Mouse (Mus musculus): ENCODE data around the gene Hipk1. TPM values are rescaled to one million over a fixed set of nuclear protein-coding genes. Genes with fewer than 3 reads are reported as not detected.

Gene Hipk1
- polyA plus RNA-seq, 1 experiment from 2014 or later: 8.3 TPM

- WGBS (ENCODE audit: insufficient replicate concordance): under 1% methylated on average over 18 of the region's 18 CpGs
- peak; percentile 86 for DNase-seq
- H3K9me3 ChIP-seq (ENCODE audit: low read length): no peaks in the 10 kb centered on the region
- peaks cover 30% of the 10 kb centered on the region for H3K36me3 ChIP-seq (replicated peaks; ENCODE audit: insufficient read depth, low read length)
- H3K4me2 ChIP-seq (ENCODE audit: low read depth, low read length): peak within 1 kb of the TSS; percentile 74
- peak; percentile 86 for TF ChIP-seq CTCF (IDR thresholded peaks at IDR 0.05; ENCODE audit: low read depth)
- TF ChIP-seq EP300 (IDR thresholded peaks at IDR 0.05; ENCODE audit: low read depth): no peak
- H3K27me3 ChIP-seq (ENCODE audit: insufficient read depth, low read length): no peaks in the 10 kb centered on the region
- peak within 1 kb of the TSS; percentile 60 for H3K27ac ChIP-seq (ENCODE audit: low read depth)
- peak within 1 kb of the TSS; percentile 30 for H3K9ac ChIP-seq (replicated peaks)
- peaks cover 11% of the 10 kb centered on the region for H3K4me1 ChIP-seq (ENCODE audit: insufficient read depth)
- peak; percentile 78 for ATAC-seq
- H3K4me3 ChIP-seq (ENCODE audit: low read depth, low read length): peak within 1 kb of the TSS; percentile 28
Observed at GRCm38 (mm10) chr3:103737778-103738571, 53.4 kb downstream of the Hipk1 start, which contains the start of gene Olfml3. TSS of gene Olfml3 (minus strand) at chr3:103738001.

GRCm38 (mm10) chr3:103737061-103737754 lies 54.2 kb downstream of the Hipk1 start:
- peak; percentile 35 for DNase-seq
- H3K4me1 ChIP-seq (ENCODE audit: insufficient read depth): peaks cover 11% of the 10 kb centered on the region
- ATAC-seq: no peak
- H3K27me3 ChIP-seq (ENCODE audit: insufficient read depth, low read length): no peaks in the 10 kb centered on the region
- peak overlapping the region; percentile 28 for H3K4me3 ChIP-seq (ENCODE audit: low read depth, low read length)
- H3K9me3 ChIP-seq (ENCODE audit: low read length): no peaks in the 10 kb centered on the region
- H3K36me3 ChIP-seq (replicated peaks; ENCODE audit: insufficient read depth, low read length): peaks cover 26% of the 10 kb centered on the region
- peak overlapping the region; percentile 74 for H3K4me2 ChIP-seq (ENCODE audit: low read depth, low read length)
- peak overlapping the region; percentile 30; the same call in 1 of the 2 replicates for H3K9ac ChIP-seq (replicated peaks)
- TF ChIP-seq CTCF (IDR thresholded peaks at IDR 0.05; ENCODE audit: low read depth) (no peak), EP300 (IDR thresholded peaks at IDR 0.05; ENCODE audit: low read depth) (no peak)
- WGBS (ENCODE audit: insufficient replicate concordance): 69% methylated on average over 16 of the region's 16 CpGs
- H3K27ac ChIP-seq (ENCODE audit: low read depth): peak overlapping the region; percentile 60

DNA sequence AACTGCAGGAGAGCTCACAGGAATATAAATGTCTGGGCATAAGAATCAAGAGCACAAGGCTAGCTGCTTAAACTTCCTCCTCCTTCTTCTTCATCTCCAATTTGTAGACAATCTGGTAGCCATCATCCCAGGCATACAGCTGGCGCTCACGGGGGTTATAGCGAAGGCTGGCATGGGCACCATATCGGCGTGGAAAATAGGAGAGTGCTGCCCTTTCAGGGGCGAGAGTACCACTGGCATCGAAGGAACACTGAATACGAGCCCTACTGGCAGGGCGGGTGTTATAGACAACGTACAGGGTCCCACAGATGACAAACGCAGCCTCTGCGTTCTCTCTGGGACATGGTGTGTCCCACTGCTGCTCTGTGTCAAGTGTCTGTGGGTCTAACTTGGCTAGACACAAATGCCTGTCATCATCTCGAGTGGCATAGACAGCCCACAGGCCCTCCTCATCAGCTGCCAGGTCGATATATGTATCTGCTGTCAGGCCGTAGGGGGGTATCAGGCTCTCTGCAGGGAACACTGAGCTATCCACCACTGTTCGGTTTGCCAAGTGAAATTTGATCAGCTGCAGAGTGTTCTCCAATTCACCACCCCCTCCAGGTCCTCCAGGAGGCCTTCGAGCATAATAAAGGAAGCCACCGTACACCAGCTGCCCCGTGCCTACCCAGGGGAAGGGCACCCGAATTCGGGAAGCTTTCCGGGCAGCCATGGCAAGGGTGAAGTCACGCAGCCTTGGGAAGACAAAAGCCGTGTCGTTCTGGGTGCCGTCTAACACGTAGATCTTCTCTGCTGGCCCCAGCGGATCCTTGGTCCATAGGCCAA lies 55.4 kb downstream of the Hipk1 start:
- no peak overlapping the region for H3K9ac ChIP-seq (replicated peaks)
- ATAC-seq (no peak), DNase-seq (no peak)
- 88% methylated on average over 28 of the region's 28 CpGs for WGBS (ENCODE audit: insufficient replicate concordance)
- no peak overlapping the region for H3K4me3 ChIP-seq (ENCODE audit: low read depth, low read length)
- H3K9me3 ChIP-seq (ENCODE audit: low read length): no peaks in the 10 kb centered on the region
- H3K4me1 ChIP-seq (ENCODE audit: insufficient read depth): peaks cover 11% of the 10 kb centered on the region
- peaks cover 14% of the 10 kb centered on the region for H3K36me3 ChIP-seq (replicated peaks; ENCODE audit: insufficient read depth, low read length)
- H3K27ac ChIP-seq (ENCODE audit: low read depth): no peak overlapping the region
- no peaks in the 10 kb centered on the region for H3K27me3 ChIP-seq (ENCODE audit: insufficient read depth, low read length)
- no peak overlapping the region for H3K4me2 ChIP-seq (ENCODE audit: low read depth, low read length)
- TF ChIP-seq EP300 (IDR thresholded peaks at IDR 0.05; ENCODE audit: low read depth) (no peak), CTCF (IDR thresholded peaks at IDR 0.05; ENCODE audit: low read depth) (no peak)

- Histone ChIP-seq H3K4me3 (ENCODE audit: low read depth, low read length) (no peak overlapping the region), H3K27me3 (ENCODE audit: insufficient read depth, low read length) (no peaks in the 10 kb centered on the region), H3K4me1 (ENCODE audit: insufficient read depth) (peaks cover 11% of the 10 kb centered on the region), H3K9me3 (ENCODE audit: low read length) (no peaks in the 10 kb centered on the region), H3K36me3 (replicated peaks; ENCODE audit: insufficient read depth, low read length) (peaks cover 6% of the 10 kb centered on the region; the same call in 1 of the 2 replicates), H3K27ac (ENCODE audit: low read depth) (0 out of 2 replicates have a peak overlapping the region, but pooled peaks have one; percentile 22), H3K4me2 (ENCODE audit: low read depth, low read length) (no peak overlapping the region), H3K9ac (replicated peaks) (no peak overlapping the region)
- DNase-seq (peak; percentile 27), ATAC-seq (no peak)
- 28% methylated on average over 11 of the region's 11 CpGs for WGBS (ENCODE audit: insufficient replicate concordance)
- no peak for TF ChIP-seq CTCF (IDR thresholded peaks at IDR 0.05; ENCODE audit: low read depth)
- no peak for TF ChIP-seq EP300 (IDR thresholded peaks at IDR 0.05; ENCODE audit: low read depth)
Observed at GRCm38 (mm10) chr3:103734696-103735519, 56.5 kb downstream of the Hipk1 start.

Measured in liver, postnatal 0 days (tissue).